Comparison of ENCODE assay signal across 16 mouse cellular contexts in the genomic region with DNA sequence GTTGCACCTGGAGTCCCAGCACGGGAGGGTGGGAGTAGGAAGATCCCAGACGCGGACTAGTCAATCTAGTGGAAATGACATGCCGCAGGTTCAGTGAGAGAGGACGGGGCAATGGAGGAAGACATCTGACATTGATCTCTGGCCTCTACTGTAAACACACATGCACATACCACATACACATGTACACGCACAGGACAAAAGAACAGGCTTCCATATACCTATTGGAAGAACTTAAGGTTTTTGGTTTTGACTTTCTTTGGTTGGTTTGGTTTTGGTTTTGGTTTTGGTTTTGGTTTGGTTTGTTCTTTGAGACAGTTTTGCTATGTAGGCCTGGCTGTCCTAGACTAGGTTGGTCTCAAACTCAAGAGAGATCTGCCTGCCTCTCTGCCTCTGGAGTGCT.
"Had no signal": no experiment of that assay in that cellular context is flagged by ENCODE, and none has a peak within 500 bp of the region (broad histone marks: within the 10 kb centered on the region; RNA-seq: fewer than 3 reads in every experiment).

No protein-coding gene starts in this region.

- H3K27ac ChIP-seq: kidney, postnatal 0 days; limb, embryonic 15.5 days; liver, embryonic 12.5 days; lung, embryonic 15.5 days; macrophage; midbrain, embryonic 15.5 days; neural tube, embryonic 13.5 days; stomach, postnatal 0 days had no signal

- H3K4me2 ChIP-seq: limb, embryonic 15.5 days; liver, embryonic 12.5 days; lung, embryonic 15.5 days; midbrain, embryonic 11.5 days; midbrain, embryonic 15.5 days; neural tube, embryonic 13.5 days had no signal

- H3K4me1 ChIP-seq: limb, embryonic 15.5 days; lung, embryonic 15.5 days; midbrain, embryonic 15.5 days; neural tube, embryonic 13.5 days had no signal

- ATAC-seq: liver, embryonic 12.5 days; midbrain, embryonic 15.5 days had no signal

- DNase-seq: kidney, postnatal 36 days; layer of hippocampus, adult 9-11 months; layer of hippocampus, postnatal 36 days; lung, postnatal 14 days; retina, postnatal 1 day; right cerebral cortex, postnatal 4 days had no signal

- H3K4me3 ChIP-seq: limb, embryonic 15.5 days; liver, embryonic 12.5 days; lung, embryonic 15.5 days; megakaryocyte, embryonic 14.5 days; midbrain, embryonic 15.5 days; neural tube, embryonic 13.5 days had no signal

- H3K27me3 ChIP-seq: limb, embryonic 15.5 days; liver, embryonic 12.5 days; lung, embryonic 15.5 days; megakaryocyte, embryonic 14.5 days; midbrain, embryonic 15.5 days; neural tube, embryonic 13.5 days had no signal

- H3K9me3 ChIP-seq: limb, embryonic 15.5 days; liver, embryonic 12.5 days; lung, embryonic 15.5 days; megakaryocyte, embryonic 14.5 days; midbrain, embryonic 15.5 days; neural tube, embryonic 13.5 days had no signal

- H3K36me3 ChIP-seq: liver, embryonic 12.5 days; midbrain, embryonic 15.5 days; neural tube, embryonic 13.5 days had no signal

- H3K9ac ChIP-seq: limb, embryonic 15.5 days; liver, embryonic 12.5 days; lung, embryonic 15.5 days; midbrain, embryonic 15.5 days; neural tube, embryonic 13.5 days had no signal
